Mouse (Mus musculus) c-Kit-negative CD71-positive TER-119-positive erythroid progenitor cells, embryonic 14.5 days (primary cell): Measurements from ENCODE around the gene Rbbp4.

Source experiments
- DNase-seq: peaks from one replicate; pipeline ENCODE4 v3.0.0-alpha.2; 2013; ENCODE audit warnings: low read depth, low spot score

Gene Rbbp4

GRCm38 (mm10) chr4:129353176-129353575 is 18.0 kb upstream of the Rbbp4 start:
- DNase-seq, result no peak

- DNase-seq, result no peak
Measured at GRCm38 (mm10) chr4:129351111-129351510, 15.9 kb upstream of the Rbbp4 start.

GRCm38 (mm10) chr4:129350644-129351043 is 15.5 kb upstream of the Rbbp4 start:
- peak; percentile 71 for DNase-seq

GRCm38 (mm10) chr4:129346481-129347154 is 11.4 kb upstream of the Rbbp4 start:
- DNase-seq, result no peak

- DNase-seq, result no peak
Measured at GRCm38 (mm10) chr4:129342705-129343104, 7.5 kb upstream of the Rbbp4 start.

- DNase-seq, result no peak
Measured at GRCm38 (mm10) chr4:129341888-129342287, 6.7 kb upstream of the Rbbp4 start.

- DNase-seq, result peak; percentile 56
Measured at GRCm38 (mm10) chr4:129339743-129340142, 4.6 kb upstream of the Rbbp4 start.

- DNase-seq, result no peak
Measured at GRCm38 (mm10) chr4:129336291-129336690, 1.1 kb upstream of the Rbbp4 start.

GRCm38 (mm10) chr4:129334677-129335215 is 424 bp downstream of the Rbbp4 start:
- peak; percentile 36 for DNase-seq

- DNase-seq, result no peak
Measured at GRCm38 (mm10) chr4:129332846-129333245, 2.3 kb downstream of the Rbbp4 start.

GRCm38 (mm10) chr4:129326191-129326590 is 9.0 kb downstream of the Rbbp4 start:
- no peak for DNase-seq

GRCm38 (mm10) chr4:129324756-129325155 is 10.4 kb downstream of the Rbbp4 start:
- DNase-seq, result no peak

GRCm38 (mm10) chr4:129323491-129323890 is 11.7 kb downstream of the Rbbp4 start:
- DNase-seq, result no peak

- DNase-seq, result no peak
Measured at GRCm38 (mm10) chr4:129322042-129322441, 13.1 kb downstream of the Rbbp4 start.

GRCm38 (mm10) chr4:129320876-129321275 is 14.3 kb downstream of the Rbbp4 start:
- DNase-seq, result no peak

GRCm38 (mm10) chr4:129313886-129314285 is 21.3 kb downstream of the Rbbp4 start:
- DNase-seq, result no peak

- DNase-seq, result no peak
Measured at GRCm38 (mm10) chr4:129307936-129308335, 27.2 kb downstream of the Rbbp4 start.

GRCm38 (mm10) chr4:129304306-129304705 is 30.9 kb downstream of the Rbbp4 start:
- no peak for DNase-seq

- DNase-seq, result no peak
Measured at GRCm38 (mm10) chr4:129303816-129304215, 31.4 kb downstream of the Rbbp4 start.

- DNase-seq, result no peak
Measured at GRCm38 (mm10) chr4:129303401-129303800, 31.8 kb downstream of the Rbbp4 start.

- DNase-seq, result no peak
Measured at GRCm38 (mm10) chr4:129299121-129299520, 36.0 kb downstream of the Rbbp4 start.

- no peak for DNase-seq
Measured at GRCm38 (mm10) chr4:129297724-129298123, 37.4 kb downstream of the Rbbp4 start.

- no peak for DNase-seq
Measured at GRCm38 (mm10) chr4:129296066-129296465, 39.1 kb downstream of the Rbbp4 start.

GRCm38 (mm10) chr4:129295188-129295587 is 40.0 kb downstream of the Rbbp4 start:
- DNase-seq, result no peak
